Mouse (Mus musculus): ENCODE results near the gene Map4k1. TPM values are rescaled to one million over a fixed set of nuclear protein-coding genes. Genes with fewer than 3 reads are reported as not detected.

The Map4k1 gene
- polyA plus RNA-seq, 1 experiment, result 111 TPM

GRCm38 (mm10) chr7:28951764-28952163 lies 30.1 kb upstream of the Map4k1 start:
- 93% methylated on average over 2 of the region's 2 CpGs for WGBS
- H3K27ac ChIP-seq (ENCODE audit: control insufficient read depth, insufficient read depth, low read depth, low read length, poor library complexity), result no peak overlapping the region

DNA sequence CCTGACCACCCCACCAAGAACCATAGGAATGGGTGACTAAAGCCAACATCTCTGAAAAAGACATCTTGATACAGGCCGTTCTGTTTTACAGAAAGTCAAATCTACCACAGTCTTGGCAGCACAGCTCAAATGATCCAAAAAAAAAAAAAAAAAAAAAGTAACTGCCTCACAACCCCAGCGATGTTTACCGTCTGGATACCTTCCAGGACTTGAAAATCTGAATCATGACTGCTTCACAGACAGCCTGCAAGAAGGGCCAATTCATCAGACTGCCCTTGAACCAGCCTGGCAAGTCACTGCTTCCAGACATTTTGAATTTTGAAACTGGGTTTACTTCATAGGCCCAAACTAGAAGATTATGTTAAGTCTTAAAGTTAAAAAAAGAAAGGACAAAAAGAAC lies 29.1 kb upstream of the Map4k1 start:
- no peak for TF ChIP-seq CTCF (IDR thresholded peaks at IDR 0.05; ENCODE audit: control insufficient read depth, insufficient read depth, low read length)
- TF ChIP-seq POLR2A (IDR thresholded peaks at IDR 0.05; ENCODE audit: borderline replicate concordance, control insufficient read depth, low read depth, low read length), result no peak
- Histone ChIP-seq H3K4me3 (replicated peaks; ENCODE audit: control insufficient read depth, low read depth, low read length) (no peak overlapping the region), H3K4me1 (ENCODE audit: control insufficient read depth, insufficient read depth, low read length) (peaks cover 4% of the 10 kb centered on the region), H3K27ac (ENCODE audit: control insufficient read depth, insufficient read depth, low read depth, low read length, poor library complexity) (no peak overlapping the region)
- 40% methylated on average over 3 of the region's 3 CpGs for WGBS

More at GRCm38 (mm10) chr7:28951764-28952163, 30.1 kb upstream of the Map4k1 start:
- Histone ChIP-seq H3K4me3 (replicated peaks; ENCODE audit: control insufficient read depth, low read depth, low read length) (no peak overlapping the region), H3K4me1 (ENCODE audit: control insufficient read depth, insufficient read depth, low read length) (peaks cover 2% of the 10 kb centered on the region)
- TF ChIP-seq POLR2A (IDR thresholded peaks at IDR 0.05; ENCODE audit: borderline replicate concordance, control insufficient read depth, low read depth, low read length) (no peak), CTCF (IDR thresholded peaks at IDR 0.05; ENCODE audit: control insufficient read depth, insufficient read depth, low read length) (no peak)

GRCm38 (mm10) chr7:28953476-28954376 lies 28.1 kb upstream of the Map4k1 start:
- peaks cover 4% of the 10 kb centered on the region for H3K4me1 ChIP-seq (ENCODE audit: control insufficient read depth, insufficient read depth, low read length)
- no peak for TF ChIP-seq POLR2A (IDR thresholded peaks at IDR 0.05; ENCODE audit: borderline replicate concordance, control insufficient read depth, low read depth, low read length)
- no peak for TF ChIP-seq CTCF (IDR thresholded peaks at IDR 0.05; ENCODE audit: control insufficient read depth, insufficient read depth, low read length)
- H3K4me3 ChIP-seq (replicated peaks; ENCODE audit: control insufficient read depth, low read depth, low read length), result no peak overlapping the region
- H3K27ac ChIP-seq (ENCODE audit: control insufficient read depth, insufficient read depth, low read depth, low read length, poor library complexity), result peak overlapping the region; percentile 10; the same call in 1 of the 2 replicates
- 36% methylated on average over 2 of the region's 2 CpGs for WGBS

- TF ChIP-seq POLR2A (IDR thresholded peaks at IDR 0.05; ENCODE audit: borderline replicate concordance, control insufficient read depth, low read depth, low read length), result no peak
- no peak for TF ChIP-seq CTCF (IDR thresholded peaks at IDR 0.05; ENCODE audit: control insufficient read depth, insufficient read depth, low read length)
- Histone ChIP-seq H3K4me3 (replicated peaks; ENCODE audit: control insufficient read depth, low read depth, low read length) (no peak overlapping the region), H3K27ac (ENCODE audit: control insufficient read depth, insufficient read depth, low read depth, low read length, poor library complexity) (no peak overlapping the region), H3K4me1 (ENCODE audit: control insufficient read depth, insufficient read depth, low read length) (peaks cover 4% of the 10 kb centered on the region)
- 64% methylated on average over 4 of the region's 4 CpGs for WGBS
Measured at GRCm38 (mm10) chr7:28954773-28955172, 27.1 kb upstream of the Map4k1 start.

GRCm38 (mm10) chr7:28955295-28955897 lies 26.5 kb upstream of the Map4k1 start:
- Histone ChIP-seq H3K4me1 (ENCODE audit: control insufficient read depth, insufficient read depth, low read length) (peaks cover 4% of the 10 kb centered on the region), H3K4me3 (replicated peaks; ENCODE audit: control insufficient read depth, low read depth, low read length) (no peak overlapping the region), H3K27ac (ENCODE audit: control insufficient read depth, insufficient read depth, low read depth, low read length, poor library complexity) (no peak overlapping the region)
- 53% methylated on average over 5 of the region's 5 CpGs for WGBS
- no peak for TF ChIP-seq CTCF (IDR thresholded peaks at IDR 0.05; ENCODE audit: control insufficient read depth, insufficient read depth, low read length)
- no peak for TF ChIP-seq POLR2A (IDR thresholded peaks at IDR 0.05; ENCODE audit: borderline replicate concordance, control insufficient read depth, low read depth, low read length)

DNA sequence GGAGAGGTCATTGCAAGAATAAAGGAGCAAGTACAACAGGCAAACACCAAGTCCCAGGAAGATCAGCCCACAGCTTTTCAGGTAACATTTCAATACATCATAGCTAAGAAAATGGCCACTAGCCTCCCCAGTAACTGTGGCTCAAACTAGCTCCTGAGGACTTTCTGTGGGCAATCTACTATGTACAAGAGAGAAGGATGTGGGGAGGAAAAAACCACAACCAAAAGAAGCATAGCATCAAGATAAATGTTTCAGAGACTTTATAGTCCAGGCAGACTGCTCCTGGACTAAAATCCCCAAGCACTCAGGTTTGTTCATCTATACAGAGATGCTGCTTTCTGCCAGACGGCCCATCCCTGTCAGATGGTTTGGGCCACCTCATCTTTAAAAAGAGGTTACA lies 25.6 kb upstream of the Map4k1 start:
- no peak overlapping the region for H3K27ac ChIP-seq (ENCODE audit: control insufficient read depth, insufficient read depth, low read depth, low read length, poor library complexity)
- WGBS, result 60% methylated on average over 1 of the region's 1 CpGs

DNA sequence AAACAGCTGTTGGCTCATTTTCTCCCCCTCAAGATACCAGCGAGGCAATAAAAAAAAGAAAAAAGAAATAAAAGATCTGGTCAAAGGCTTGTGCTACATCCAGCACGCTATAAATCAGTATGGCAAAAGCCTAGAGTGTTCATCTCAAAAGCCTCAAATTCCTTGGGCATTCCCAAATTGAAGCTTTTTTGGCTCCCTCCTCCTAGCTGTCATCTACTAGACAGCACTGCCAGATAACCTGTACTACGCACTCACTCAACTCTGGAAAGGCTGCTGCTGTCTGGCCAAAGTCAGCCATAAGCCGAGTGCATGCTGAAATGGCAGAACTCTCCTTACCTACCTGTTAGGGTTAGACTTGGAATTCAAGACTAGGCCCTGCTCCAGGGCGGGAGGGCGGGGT lies 24.6 kb upstream of the Map4k1 start:
- Histone ChIP-seq H3K27ac (ENCODE audit: control insufficient read depth, insufficient read depth, low read depth, low read length, poor library complexity) (no peak overlapping the region), H3K4me3 (replicated peaks; ENCODE audit: control insufficient read depth, low read depth, low read length) (no peak overlapping the region), H3K4me1 (ENCODE audit: control insufficient read depth, insufficient read depth, low read length) (peaks cover 4% of the 10 kb centered on the region)
- no peak for TF ChIP-seq POLR2A (IDR thresholded peaks at IDR 0.05; ENCODE audit: borderline replicate concordance, control insufficient read depth, low read depth, low read length)
- WGBS, result 77% methylated on average over 6 of the region's 6 CpGs

More for the DNA sequence above, 25.6 kb upstream of the Map4k1 start:
- peaks cover 4% of the 10 kb centered on the region for H3K4me1 ChIP-seq (ENCODE audit: control insufficient read depth, insufficient read depth, low read length)
- H3K4me3 ChIP-seq (replicated peaks; ENCODE audit: control insufficient read depth, low read depth, low read length), result no peak overlapping the region
- no peak for TF ChIP-seq POLR2A (IDR thresholded peaks at IDR 0.05; ENCODE audit: borderline replicate concordance, control insufficient read depth, low read depth, low read length)
- no peak for TF ChIP-seq CTCF (IDR thresholded peaks at IDR 0.05; ENCODE audit: control insufficient read depth, insufficient read depth, low read length)

- TF ChIP-seq CTCF (IDR thresholded peaks at IDR 0.05; ENCODE audit: control insufficient read depth, insufficient read depth, low read length), result no peak
- no peak for TF ChIP-seq POLR2A (IDR thresholded peaks at IDR 0.05; ENCODE audit: borderline replicate concordance, control insufficient read depth, low read depth, low read length)
- WGBS, result 23% methylated on average over 1 of the region's 1 CpGs
- Histone ChIP-seq H3K4me3 (replicated peaks; ENCODE audit: control insufficient read depth, low read depth, low read length) (no peak overlapping the region), H3K27ac (ENCODE audit: control insufficient read depth, insufficient read depth, low read depth, low read length, poor library complexity) (no peak overlapping the region), H3K4me1 (ENCODE audit: control insufficient read depth, insufficient read depth, low read length) (peaks cover 4% of the 10 kb centered on the region)
Measured at GRCm38 (mm10) chr7:28957997-28958725, 23.7 kb upstream of the Map4k1 start.
